Mouse (Mus musculus) mouse trophoblast stem cell (cell line): ENCODE measurements around the gene Pik3cd.

Source experiments
- in situ Hi-C, 2 experiments: fragments of 300-500 bp; cut with MseI, MboI; formaldehyde crosslinking; loops; 2 replicates in 1 of 2; 3 replicates in 1 of 2; pipeline ENCODE4 v1.15.1; 2025

Pik3cd gene

GRCm38 (mm10) chr4:149609256-149610025, 92.9 kb downstream of the Pik3cd start:
- in situ Hi-C loops: loop anchor here in 1 of 2 experiments (5.0 kb wide), 1 partner anchor 62 kb away; no protein-coding TSS in a partner anchor

- in situ Hi-C loops: no loop called here
Observed at GRCm38 (mm10) chr4:149608309-149608638, 94.1 kb downstream of the Pik3cd start.

GRCm38 (mm10) chr4:149607591-149608308, 94.6 kb downstream of the Pik3cd start:
- in situ Hi-C loops: no loop called here

- in situ Hi-C loops: no loop called here
Observed at GRCm38 (mm10) chr4:149606766-149607358, 95.5 kb downstream of the Pik3cd start.

GRCm38 (mm10) chr4:149606056-149606455, 96.3 kb downstream of the Pik3cd start:
- in situ Hi-C loops: no loop called here

GRCm38 (mm10) chr4:149604518-149604917, 97.9 kb downstream of the Pik3cd start:
- in situ Hi-C loops: no loop called here

GRCm38 (mm10) chr4:149603860-149604259, 98.5 kb downstream of the Pik3cd start:
- in situ Hi-C loops: no loop called here

- in situ Hi-C loops: no loop called here
Observed at GRCm38 (mm10) chr4:149602236-149602635, 100.1 kb downstream of the Pik3cd start.

- in situ Hi-C loops: no loop called here
Observed at GRCm38 (mm10) chr4:149601484-149601883, 100.9 kb downstream of the Pik3cd start.

- in situ Hi-C loops: no loop called here
Observed at GRCm38 (mm10) chr4:149600130-149600529, 102.2 kb downstream of the Pik3cd start.

GRCm38 (mm10) chr4:149599549-149599948, 102.8 kb downstream of the Pik3cd start:
- in situ Hi-C loops: no loop called here
